20 mouse cellular contexts compared by ENCODE assay signal in the genomic region with DNA sequence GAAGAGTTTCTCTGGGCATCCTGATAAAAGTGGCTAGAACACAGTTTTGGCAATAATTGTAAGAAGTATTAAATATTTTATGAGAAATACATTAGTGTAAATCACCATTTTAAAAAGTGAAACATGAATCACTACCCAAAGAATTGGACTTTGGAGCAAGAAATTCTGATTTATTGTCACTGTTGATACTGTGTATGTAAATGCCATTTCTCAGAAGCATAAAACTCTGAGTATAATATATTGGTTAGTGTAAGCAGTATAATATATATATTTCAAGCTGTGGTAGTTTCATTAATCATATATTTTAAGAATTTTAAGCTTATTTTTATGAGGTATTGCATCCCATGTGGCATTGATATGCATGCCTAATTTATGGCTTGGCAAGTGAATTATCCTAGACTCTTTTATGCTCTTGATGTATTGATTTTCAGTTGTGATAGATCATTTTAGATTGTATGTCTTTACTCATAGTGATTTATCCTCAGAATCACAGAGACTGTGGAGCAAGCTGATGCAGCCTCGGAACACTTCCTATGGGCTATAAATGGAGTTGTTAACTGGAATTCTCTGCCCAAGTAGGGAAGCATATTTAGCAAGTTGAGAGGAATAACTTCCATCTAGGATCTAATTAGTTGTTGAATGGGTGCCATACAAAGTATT.
DNase-seq lines count a peak whose midpoint lies in the region; ATAC-seq and TF ChIP-seq lines count a peak whose summit lies in the region.
"Had no signal": no experiment of that assay in that cellular context is flagged by ENCODE, and none has a peak within 500 bp of the region (broad histone marks: within the 10 kb centered on the region; RNA-seq: fewer than 3 reads in every experiment).

No protein-coding gene starts in this region.

- H3K4me2 ChIP-seq in forebrain, postnatal 0 days (ENCODE audit: low read depth) = no peak overlapping the region
- no peak overlapping the region for H3K4me2 ChIP-seq in forebrain, embryonic 15.5 days (replicated peaks)
- H3K4me2 ChIP-seq in neural tube, embryonic 12.5 days (replicated peaks) = no peak overlapping the region
- no peak overlapping the region for H3K4me2 ChIP-seq in neural tube, embryonic 14.5 days (ENCODE audit: low read depth, low read length)
- H3K4me2 ChIP-seq: embryonic facial prominence, embryonic 12.5 days; forebrain, embryonic 12.5 days had no signal

- no peak for TF ChIP-seq CTCF in forebrain, postnatal 0 days (IDR thresholded peaks at IDR 0.05; ENCODE audit: low read depth)

- no peaks in the 10 kb centered on the region for H3K27me3 ChIP-seq in forebrain, postnatal 0 days (ENCODE audit: insufficient read depth, low read length)
- no peaks in the 10 kb centered on the region for H3K27me3 ChIP-seq in forebrain, embryonic 15.5 days
- H3K27me3 ChIP-seq in neural tube, embryonic 12.5 days (replicated peaks) = no peaks in the 10 kb centered on the region
- no peaks in the 10 kb centered on the region for H3K27me3 ChIP-seq in neural tube, embryonic 14.5 days (ENCODE audit: control insufficient read depth, insufficient read depth, low read length)
- H3K27me3 ChIP-seq: embryonic facial prominence, embryonic 12.5 days; forebrain, embryonic 12.5 days had no signal

- 57% methylated on average over 1 of the region's 1 CpGs for WGBS in forebrain, postnatal 0 days
- 55% methylated on average over 1 of the region's 1 CpGs for WGBS in forebrain, embryonic 15.5 days
- WGBS in neural tube, embryonic 12.5 days = 62% methylated on average over 1 of the region's 1 CpGs
- 54% methylated on average over 1 of the region's 1 CpGs for WGBS in neural tube, embryonic 14.5 days

- ATAC-seq in forebrain, postnatal 0 days = no peak
- ATAC-seq in forebrain, embryonic 15.5 days (replicated peaks) = no peak
- ATAC-seq in neural tube, embryonic 12.5 days (ENCODE audit: low FRiP score, low read depth) = peak; percentile 71
- peak; percentile 56 for ATAC-seq in neural tube, embryonic 14.5 days (ENCODE audit: low read depth)
- ATAC-seq: forebrain, embryonic 16.5 days had no signal

- peak; percentile 30 for DNase-seq in forebrain, postnatal 0 days
- no peak for DNase-seq in neural tube, embryonic 10.5 days (ENCODE audit: extremely low spot score, low spot score)
- peak; percentile 16 for DNase-seq in brain, embryonic 18.5 days (ENCODE audit: low read depth, low spot score)
- DNase-seq in layer of hippocampus, postnatal 14 days (ENCODE audit: low spot score in 2 of 2) = no peak
- no peak for DNase-seq in layer of hippocampus, adult 9-10 months (ENCODE audit: low spot score)
- DNase-seq: adrenal gland, adult 2 months; adrenal gland, postnatal 10 days; adrenal gland, postnatal 25 days; cerebellum, adult 11 months; cerebellum, adult 18-20 months; cerebellum, adult 8-10 months; cerebellum, adult 9-11 months; cerebellum, postnatal 14 days had no signal

- no peak overlapping the region for H3K4me3 ChIP-seq in forebrain, postnatal 0 days (ENCODE audit: low read depth, low read length)
- no peak overlapping the region for H3K4me3 ChIP-seq in forebrain, embryonic 15.5 days
- H3K4me3 ChIP-seq in neural tube, embryonic 12.5 days = no peak overlapping the region
- H3K4me3 ChIP-seq in neural tube, embryonic 14.5 days (ENCODE audit: low read depth, low read length) = no peak overlapping the region
- H3K4me3 ChIP-seq: embryonic facial prominence, embryonic 10.5 days; embryonic facial prominence, embryonic 12.5 days; forebrain, embryonic 12.5 days had no signal

- H3K9ac ChIP-seq in forebrain, postnatal 0 days = no peak overlapping the region
- no peak overlapping the region for H3K9ac ChIP-seq in forebrain, embryonic 15.5 days (replicated peaks)
- no peak overlapping the region for H3K9ac ChIP-seq in neural tube, embryonic 12.5 days
- no peak overlapping the region for H3K9ac ChIP-seq in neural tube, embryonic 14.5 days (replicated peaks; ENCODE audit: low read depth, low read length)
- H3K9ac ChIP-seq: embryonic facial prominence, embryonic 12.5 days; forebrain, embryonic 12.5 days had no signal

- H3K36me3 ChIP-seq in forebrain, postnatal 0 days (ENCODE audit: insufficient read depth) = no peaks in the 10 kb centered on the region
- no peaks in the 10 kb centered on the region for H3K36me3 ChIP-seq in forebrain, embryonic 15.5 days
- no peaks in the 10 kb centered on the region for H3K36me3 ChIP-seq in neural tube, embryonic 12.5 days
- no peaks in the 10 kb centered on the region for H3K36me3 ChIP-seq in neural tube, embryonic 14.5 days (ENCODE audit: control insufficient read depth, insufficient read depth, low read length)
- H3K36me3 ChIP-seq: embryonic facial prominence, embryonic 10.5 days; embryonic facial prominence, embryonic 12.5 days; forebrain, embryonic 12.5 days had no signal

- no peaks in the 10 kb centered on the region for H3K4me1 ChIP-seq in forebrain, postnatal 0 days (ENCODE audit: insufficient read depth)
- no peaks in the 10 kb centered on the region for H3K4me1 ChIP-seq in forebrain, embryonic 15.5 days
- H3K4me1 ChIP-seq in neural tube, embryonic 12.5 days = no peaks in the 10 kb centered on the region
- H3K4me1 ChIP-seq in neural tube, embryonic 14.5 days (ENCODE audit: control insufficient read depth, insufficient read depth, low read length) = no peaks in the 10 kb centered on the region
- H3K4me1 ChIP-seq: embryonic facial prominence, embryonic 10.5 days; embryonic facial prominence, embryonic 12.5 days; forebrain, embryonic 12.5 days had no signal

- H3K27ac ChIP-seq in forebrain, postnatal 0 days (ENCODE audit: low read depth, low read length) = no peak overlapping the region
- H3K27ac ChIP-seq in forebrain, embryonic 15.5 days (replicated peaks) = no peak overlapping the region
- H3K27ac ChIP-seq in neural tube, embryonic 12.5 days = no peak overlapping the region
- no peak overlapping the region for H3K27ac ChIP-seq in neural tube, embryonic 14.5 days (ENCODE audit: low read depth, low read length)
- H3K27ac ChIP-seq: embryonic facial prominence, embryonic 10.5 days; embryonic facial prominence, embryonic 12.5 days; forebrain, embryonic 12.5 days had no signal

- H3K9me3 ChIP-seq in forebrain, postnatal 0 days (ENCODE audit: low read length) = no peaks in the 10 kb centered on the region
- no peaks in the 10 kb centered on the region for H3K9me3 ChIP-seq in forebrain, embryonic 15.5 days
- H3K9me3 ChIP-seq in neural tube, embryonic 12.5 days = no peaks in the 10 kb centered on the region
- H3K9me3 ChIP-seq in neural tube, embryonic 14.5 days (ENCODE audit: control insufficient read depth, low read length) = no peaks in the 10 kb centered on the region
- H3K9me3 ChIP-seq: embryonic facial prominence, embryonic 10.5 days; embryonic facial prominence, embryonic 12.5 days; forebrain, embryonic 12.5 days had no signal

Comparison
In these comparisons a context has a peak if more than half of its experiments do, and no peak if none do; other contexts are left out.
1. ATAC-seq: peak in neural tube, embryonic 12.5 days (single experiment) and neural tube, embryonic 14.5 days (single experiment); none in forebrain, postnatal 0 days (single experiment) and forebrain, embryonic 15.5 days (single experiment).
2. DNase-seq: peak in forebrain, postnatal 0 days (single experiment) and brain, embryonic 18.5 days (single experiment); none in neural tube, embryonic 10.5 days (single experiment), layer of hippocampus, postnatal 14 days (0 of 2) and layer of hippocampus, adult 9-10 months (single experiment).